Mouse (Mus musculus) ES-E14 (cell line): ENCODE data around the gene Npepps. TPM values are rescaled to one million over a fixed set of nuclear protein-coding genes. Genes with fewer than 3 reads are reported as not detected.
A peak's percentile ranks its signal among the peaks of the same experiment; 100 is the strongest.
"Not testable (repeated sequence)": the region's sequence is repeated elsewhere in the genome, so short reads cannot be mapped to it uniquely, and the experiment has no call there.

Experiments used
- DNase-seq: peaks from one replicate; pipeline ENCODE4 v3.0.0-alpha.2; 2013; ENCODE audit warnings: low read depth, low spot score
- H3K27ac ChIP-seq: 2 replicates; pipeline ENCODE4 v1.5.1; 2012; ENCODE audit warnings: low read depth, mild to moderate bottlenecking, low read length, moderate library complexity, mixed read lengths; ENCODE audit not compliant: poor library complexity, insufficient read depth, severe bottlenecking
- H3K36me3 ChIP-seq: 2 replicates; pipeline ENCODE4 v1.6.1; 2012; ENCODE audit warnings: mild to moderate bottlenecking, low read length, moderate library complexity, mixed read lengths; ENCODE audit not compliant: control insufficient read depth, poor library complexity, insufficient read depth, severe bottlenecking
- H3K4me1 ChIP-seq, 2 experiments: fragments of 150-350 bp in 1 of 2; sonication (generic) in 1 of 2; 2 replicates each; pipeline ENCODE4 v1.6.1; 2012; ENCODE audit warnings: low read length in 2 of 2, mild to moderate bottlenecking in 1 of 2, mixed read lengths in 1 of 2; ENCODE audit not compliant: control insufficient read depth in 2 of 2, insufficient read depth in 2 of 2, poor library complexity in 1 of 2
- H3K4me3 ChIP-seq, 2 experiments: fragments of 150-350 bp in 1 of 2; sonication (generic) in 1 of 2; 2 replicates each; pipeline ENCODE4 v1.5.1; 2012; ENCODE audit warnings: low read length in 2 of 2, low read depth in 1 of 2, mild to moderate bottlenecking in 1 of 2, mixed read lengths in 1 of 2; ENCODE audit not compliant: insufficient read depth in 1 of 2, poor library complexity in 1 of 2, severe bottlenecking in 1 of 2
- H3K9ac ChIP-seq: 2 replicates; pipeline ENCODE4 v1.6.1; 2012; ENCODE audit warnings: low read depth, mild to moderate bottlenecking, low read length, mixed read lengths; ENCODE audit not compliant: poor library complexity, insufficient read depth, severe bottlenecking
- H3K9me3 ChIP-seq: fragments of 150-350 bp; sonication (generic); 2 replicates; pipeline ENCODE4 v1.6.1; 2012; ENCODE audit warnings: low read depth, mild to moderate bottlenecking, low read length; ENCODE audit not compliant: control insufficient read depth, insufficient read depth
- CHD2 ChIP-seq: IDR thresholded peaks from 2 replicates; pipeline ENCODE4 v1.6.1; 2014; ENCODE audit warnings: mild to moderate bottlenecking, low read depth, low read length, inconsistent platforms
- HCFC1 ChIP-seq: IDR thresholded peaks from 2 replicates; pipeline ENCODE4 v1.6.1; 2012; ENCODE audit warnings: low read length, inconsistent platforms, borderline replicate concordance; ENCODE audit not compliant: insufficient read depth
- MAFK ChIP-seq: IDR thresholded peaks from 2 replicates; pipeline ENCODE4 v1.6.1; 2014; ENCODE audit warnings: mild to moderate bottlenecking, low read depth, low read length, inconsistent platforms; ENCODE audit not compliant: insufficient read depth
- ZC3H11A ChIP-seq: IDR thresholded peaks from 2 replicates; pipeline ENCODE4 v1.6.1; 2012; ENCODE audit warnings: low read depth, mild to moderate bottlenecking, inconsistent platforms, low read length, borderline replicate concordance
- ZNF384 ChIP-seq: IDR thresholded peaks from 2 replicates; pipeline ENCODE4 v1.6.1; 2012; ENCODE audit warnings: low read depth, low read length, inconsistent platforms
- in situ Hi-C, 2 experiments: fragments of 600-800 bp; cut with MboI; formaldehyde crosslinking; loops; one replicate each; pipeline ENCODE4 v1.15.1; 2025; ENCODE audit warnings: low sequenced_read_pairs in 2 of 2, inconsistent platforms in 1 of 2; ENCODE audit not compliant: unreplicated experiment in 2 of 2
- total RNA-seq: library from RNA; depleted of rRNA; stranded (reverse); fragments of 300-350 nt; gene quantifications from 2 replicates; pipeline ENCODE4 v1.2.3, GENCODE M21; 2012

Gene Npepps
- total RNA-seq, 1 experiment = 86.1 TPM

GRCm38 (mm10) chr11:97273613-97274012 lies 6.8 kb downstream of the Npepps start:
- in situ Hi-C loops = no loop called here
- Histone ChIP-seq H3K4me3 (no peak overlapping the region), H3K36me3 (no peaks in the 10 kb centered on the region; the same call in 1 of the 2 replicates), H3K4me1 (peaks cover 9 to 23% of the 10 kb centered on the region in 2 experiments), H3K27ac (no peak overlapping the region; the same call in 1 of the 2 replicates), H3K9ac (no peak overlapping the region), H3K9me3 (no peaks in the 10 kb centered on the region)
- TF ChIP-seq CHD2 (no peak), MAFK (no peak), HCFC1 (0 out of 2 replicates have a peak, but pooled peaks have one; percentile 13), ZNF384 (peak; percentile 83), ZC3H11A (no peak)
- peak; percentile 56 for DNase-seq

GRCm38 (mm10) chr11:97272835-97273234 lies 7.6 kb downstream of the Npepps start:
- TF ChIP-seq MAFK = no peak
- TF ChIP-seq HCFC1 = no peak
- TF ChIP-seq ZC3H11A = no peak
- no peak for DNase-seq
- Histone ChIP-seq H3K4me3 (no peak overlapping the region), H3K9ac (peak overlapping the region; percentile 25; the same call in 1 of the 2 replicates), H3K9me3 (no peaks in the 10 kb centered on the region), H3K4me1 (peaks cover 6 to 24% of the 10 kb centered on the region in 2 experiments), H3K27ac (0 out of 2 replicates have a peak overlapping the region, but pooled peaks have one; percentile 10), H3K36me3 (no peaks in the 10 kb centered on the region; the same call in 1 of the 2 replicates)
- in situ Hi-C loops = no loop called here

GRCm38 (mm10) chr11:97270004-97270403 lies 10.4 kb downstream of the Npepps start:
- DNase-seq, H3K9me3 ChIP-seq, H3K27ac ChIP-seq, H3K36me3 ChIP-seq, H3K4me3 ChIP-seq, in situ Hi-C loops, H3K9ac ChIP-seq, H3K4me1 ChIP-seq: not testable (repeated sequence)
- TF ChIP-seq ZNF384 = peak; percentile 8; the same call in 1 of the 2 replicates

GRCm38 (mm10) chr11:97266544-97266943 lies 13.9 kb downstream of the Npepps start:
- H3K9ac ChIP-seq, H3K27ac ChIP-seq, H3K36me3 ChIP-seq, DNase-seq, H3K4me3 ChIP-seq, in situ Hi-C loops, H3K9me3 ChIP-seq, H3K4me1 ChIP-seq: not testable (repeated sequence)

GRCm38 (mm10) chr11:97249649-97250048 lies 30.8 kb downstream of the Npepps start:
- H3K36me3 ChIP-seq = peaks cover 13% of the 10 kb centered on the region
- H3K9me3 ChIP-seq = not testable (repeated sequence)

More at GRCm38 (mm10) chr11:97249649-97250048, 30.8 kb downstream of the Npepps start:
- in situ Hi-C loops, H3K9ac ChIP-seq, DNase-seq, H3K4me3 ChIP-seq, H3K27ac ChIP-seq, H3K4me1 ChIP-seq: not testable (repeated sequence)
- TF ChIP-seq MAFK = peak; percentile 72
